Mouse (Mus musculus) spleen, adult 18-20 months (tissue): ENCODE measurements around the gene Vps26c.
"Not testable (repeated sequence)": the region's sequence is repeated elsewhere in the genome, so short reads cannot be mapped to it uniquely, and the experiment has no call there.

Source experiments
- DNase-seq, 2 experiments: peaks; one replicate each; pipeline ENCODE4 v3.0.0; 2022; ENCODE audit warnings: mixed read lengths in 2 of 2

Gene Vps26c

DNA sequence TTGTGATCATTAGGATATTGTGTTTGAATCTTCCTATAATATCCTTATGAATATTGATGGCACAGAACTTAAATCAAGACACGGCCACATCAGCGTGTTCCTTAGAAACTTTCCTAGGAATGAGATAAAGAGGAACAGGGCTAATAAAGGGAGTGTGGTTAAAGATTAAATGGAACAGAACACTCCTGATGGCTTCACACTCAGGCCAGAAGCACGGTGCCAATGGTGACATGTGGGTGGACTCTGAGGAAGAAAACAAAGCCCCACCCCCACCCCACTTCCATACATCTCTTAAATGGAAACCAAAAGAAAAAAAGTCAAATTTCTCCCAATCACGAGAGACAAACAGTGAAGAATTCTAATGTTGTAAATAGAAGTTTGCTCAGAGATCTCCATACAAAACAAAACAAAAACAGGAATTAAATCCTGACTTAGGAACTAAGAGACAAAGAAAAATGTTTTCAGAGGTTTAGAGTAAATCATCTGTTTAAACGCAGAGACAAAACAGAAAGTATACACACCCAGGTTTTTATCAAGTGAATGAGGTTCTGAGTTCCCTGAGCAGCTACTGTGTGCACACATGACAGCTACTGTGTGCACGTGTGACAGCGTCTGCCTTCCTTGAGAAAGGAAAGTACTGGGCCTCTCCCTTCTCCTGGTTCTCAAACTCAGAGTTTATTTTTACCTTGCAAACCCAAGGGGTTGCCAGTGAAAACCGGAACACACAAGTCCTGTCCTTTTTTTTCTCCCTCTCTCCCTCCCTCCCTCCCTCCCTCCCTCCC, 19.3 kb upstream of the Vps26c start:
- DNase-seq = no peak

- DNase-seq = no peak
Measured at GRCm38 (mm10) chr16:94544540-94545105, 18.0 kb upstream of the Vps26c start.

GRCm38 (mm10) chr16:94542898-94543297, 16.3 kb upstream of the Vps26c start:
- no peak for DNase-seq

DNA sequence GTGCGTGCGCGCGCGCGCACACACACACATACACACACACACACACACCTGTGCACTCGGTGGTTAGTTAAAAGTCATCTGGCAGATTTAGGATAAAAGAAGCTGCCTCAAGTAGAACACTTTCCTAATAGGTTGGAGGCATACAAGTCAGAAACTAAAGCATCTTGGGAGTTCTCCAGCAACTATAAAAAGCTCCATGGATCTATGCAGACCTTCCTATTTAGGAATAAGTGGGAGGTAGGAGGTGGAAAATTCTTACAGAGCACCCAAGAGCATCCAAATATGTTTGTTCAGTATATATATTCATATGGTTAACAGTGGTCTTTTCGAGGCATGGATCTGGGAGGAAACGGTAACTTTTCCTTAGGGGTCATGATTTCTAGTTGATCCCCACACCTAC, 13.5 kb upstream of the Vps26c start:
- no peak for DNase-seq

GRCm38 (mm10) chr16:94537159-94537527, 10.5 kb upstream of the Vps26c start:
- no peak for DNase-seq

DNA sequence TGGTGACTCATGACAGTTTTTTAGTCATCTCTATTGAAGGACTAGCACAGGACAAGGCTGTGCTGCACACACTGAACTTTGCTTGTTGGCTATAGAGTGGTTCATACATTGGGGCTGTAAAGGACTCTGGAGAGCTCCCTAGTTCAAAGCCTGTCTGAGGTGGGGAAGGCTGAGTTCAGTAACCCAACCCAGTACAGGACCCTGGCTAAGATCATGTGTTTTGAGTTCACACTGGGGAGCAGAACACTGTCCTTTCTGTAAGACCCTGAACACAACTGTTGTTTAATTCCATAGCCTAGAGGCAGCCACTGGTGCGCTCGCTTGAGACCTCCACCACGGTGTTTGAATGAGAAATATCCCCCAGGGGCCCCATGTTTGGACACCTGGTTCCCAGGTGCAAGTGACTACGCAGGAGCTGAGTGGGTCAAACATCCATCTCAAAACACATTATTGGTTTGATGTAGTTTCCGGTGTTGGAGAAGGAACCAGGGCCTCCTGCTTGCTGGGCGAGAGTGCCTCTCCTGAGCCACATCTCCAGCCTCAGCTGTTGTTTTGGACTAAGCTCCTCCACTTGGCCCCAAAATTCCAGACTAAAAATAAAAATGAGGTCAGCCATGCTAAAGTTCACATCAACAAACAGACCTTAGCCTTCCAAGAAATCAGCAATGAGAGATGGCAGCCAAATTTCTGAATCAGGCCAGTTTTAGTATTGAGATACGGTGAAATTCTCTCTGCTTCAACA, 10.0 kb upstream of the Vps26c start:
- no peak for DNase-seq

DNA sequence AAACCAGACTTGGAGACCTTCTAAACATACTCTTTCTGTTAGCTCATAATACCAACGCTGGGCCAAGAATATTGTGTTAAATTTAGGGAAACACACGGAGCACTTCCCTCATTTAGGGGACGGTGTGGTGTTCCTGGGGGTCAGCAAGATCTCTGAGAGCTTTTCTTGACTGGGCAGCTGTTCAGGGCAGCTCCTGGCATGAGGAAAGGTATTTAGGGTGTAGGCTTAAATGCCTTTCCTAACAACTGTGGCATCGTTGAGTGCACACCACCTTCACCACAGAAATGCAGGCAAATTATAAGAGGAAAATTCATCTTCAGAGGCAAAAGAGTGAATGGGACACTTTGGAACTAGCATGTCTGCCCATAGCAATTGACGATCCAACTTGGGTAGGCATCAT, 9.1 kb upstream of the Vps26c start:
- no peak for DNase-seq

- no peak for DNase-seq
Measured at GRCm38 (mm10) chr16:94533679-94534078, 7.0 kb upstream of the Vps26c start.

DNA sequence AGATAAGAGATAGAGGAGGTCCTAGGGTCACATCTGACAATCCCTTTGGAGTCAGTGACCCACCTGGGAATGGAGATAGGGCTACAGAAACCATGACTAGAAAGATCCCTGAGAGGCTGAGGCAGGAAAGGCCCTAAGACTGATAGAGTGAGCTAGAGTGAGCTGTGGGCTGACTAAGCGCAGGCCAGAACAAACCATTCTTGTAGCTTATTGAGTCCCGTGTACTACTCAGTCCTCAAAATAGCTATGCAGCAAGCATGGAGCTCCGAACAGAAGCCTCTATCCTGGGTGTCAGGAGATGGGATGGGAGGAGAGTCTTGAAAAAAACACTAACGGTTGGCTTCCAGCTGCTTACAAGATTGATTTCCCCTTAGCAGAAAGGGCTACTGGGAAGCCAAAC, 4.6 kb upstream of the Vps26c start:
- no peak for DNase-seq

DNA sequence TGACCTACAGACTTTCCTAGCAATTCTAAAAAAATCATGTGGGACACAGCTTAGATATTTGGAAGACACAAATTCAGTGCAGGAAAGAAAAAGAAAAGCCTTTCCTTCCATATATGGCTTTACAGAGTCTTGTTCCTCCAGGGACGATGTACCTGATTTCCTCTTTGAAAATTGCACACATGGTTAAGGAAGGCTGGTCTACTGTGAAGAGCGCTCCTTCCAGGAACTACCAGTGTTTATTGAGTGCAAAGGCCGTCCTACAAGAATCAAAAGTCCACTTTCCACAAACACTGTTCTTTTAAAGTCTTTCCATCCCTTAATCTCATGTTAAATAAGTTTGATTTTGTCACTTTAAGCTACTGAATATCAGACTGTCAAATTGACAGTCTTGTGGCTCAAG, 916 bp upstream of the Vps26c start:
- DNase-seq = no peak

DNA sequence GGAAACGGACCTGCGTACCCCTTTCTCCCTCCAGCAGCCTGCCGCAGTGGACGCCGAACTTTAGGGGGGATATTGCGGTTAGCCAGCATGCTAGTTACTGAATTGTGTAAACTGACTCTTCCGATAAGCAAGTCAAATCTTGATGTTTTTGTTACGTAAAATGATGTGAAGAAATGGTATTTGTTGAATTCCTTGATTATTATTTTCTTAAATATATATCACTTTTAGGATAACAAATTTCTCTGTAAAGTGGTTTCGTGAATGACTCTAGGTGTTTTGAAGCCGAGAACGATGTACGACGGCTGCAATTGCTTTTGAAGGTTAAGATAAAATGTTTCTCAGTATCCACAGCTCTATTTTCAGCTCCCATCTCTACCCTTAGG, 513 bp upstream of the Vps26c start:
- no peak for DNase-seq

DNA sequence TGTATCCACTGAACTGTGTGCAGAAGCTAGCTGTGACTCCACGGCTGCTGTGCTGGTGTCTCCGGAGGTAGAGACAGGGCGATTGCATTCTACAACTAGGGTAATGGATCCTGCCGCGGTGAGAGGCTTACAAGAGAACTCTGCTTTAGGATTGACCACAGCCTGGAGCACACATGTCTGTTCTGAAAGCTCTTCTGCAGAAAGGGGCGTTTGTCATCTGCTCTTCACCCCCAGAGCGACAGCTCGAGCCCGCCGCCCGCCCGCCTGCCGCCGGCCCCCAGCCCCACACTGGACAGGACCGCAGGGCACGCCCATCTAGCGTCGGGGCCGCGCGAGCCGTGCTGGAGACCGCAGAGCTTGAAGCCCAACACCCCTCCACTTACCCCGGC, 681 bp downstream of the Vps26c start:
- DNase-seq = no peak

DNA sequence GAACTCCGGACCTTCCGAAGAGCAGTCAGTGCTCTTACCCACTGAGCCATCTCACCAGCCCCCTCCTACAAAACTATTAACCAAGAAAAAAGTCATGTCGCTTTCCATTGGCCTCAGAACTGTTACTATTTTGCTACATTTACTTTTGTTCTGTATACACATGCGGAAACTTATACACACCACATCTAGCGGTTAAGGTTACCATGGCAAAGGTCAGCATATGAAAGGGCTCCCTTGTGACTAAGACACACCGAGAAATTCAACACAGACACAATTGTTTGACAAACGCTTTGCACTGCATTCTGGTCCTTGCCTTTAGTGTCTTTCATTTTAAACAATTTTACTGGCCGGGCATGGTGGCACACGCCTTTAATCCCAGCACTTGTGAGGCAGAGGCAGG, 1.9 kb downstream of the Vps26c start:
- no peak for DNase-seq

GRCm38 (mm10) chr16:94523594-94524377, 2.8 kb downstream of the Vps26c start:
- DNase-seq = no peak

GRCm38 (mm10) chr16:94519028-94519427, 7.6 kb downstream of the Vps26c start:
- DNase-seq = peak in 1 of 2 experiments; percentile 18

DNA sequence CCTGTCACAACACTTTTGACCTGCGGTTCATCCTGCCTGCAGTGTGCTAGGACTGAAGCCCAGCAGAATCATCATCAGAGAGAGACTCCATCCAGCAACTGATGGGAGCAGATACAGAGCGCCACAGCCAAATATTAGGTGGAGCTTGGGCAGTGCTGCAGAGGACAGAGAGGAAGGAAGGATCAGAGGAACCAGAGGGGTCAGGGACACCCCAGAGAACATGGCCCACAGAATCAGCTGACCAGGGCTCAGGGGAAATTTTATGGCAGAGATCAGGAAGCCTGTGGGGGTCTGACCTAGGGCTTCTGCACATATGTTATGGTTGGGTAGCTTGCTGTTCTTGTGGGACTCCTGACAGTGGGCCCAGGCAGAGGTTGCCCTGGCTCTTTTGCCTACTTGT, 9.0 kb downstream of the Vps26c start:
- no peak for DNase-seq

GRCm38 (mm10) chr16:94509983-94510382, 16.6 kb downstream of the Vps26c start:
- DNase-seq = no peak

- DNase-seq = no peak
Measured at GRCm38 (mm10) chr16:94508769-94509168, 17.9 kb downstream of the Vps26c start.

GRCm38 (mm10) chr16:94507071-94507470, 19.6 kb downstream of the Vps26c start:
- DNase-seq = no peak

DNA sequence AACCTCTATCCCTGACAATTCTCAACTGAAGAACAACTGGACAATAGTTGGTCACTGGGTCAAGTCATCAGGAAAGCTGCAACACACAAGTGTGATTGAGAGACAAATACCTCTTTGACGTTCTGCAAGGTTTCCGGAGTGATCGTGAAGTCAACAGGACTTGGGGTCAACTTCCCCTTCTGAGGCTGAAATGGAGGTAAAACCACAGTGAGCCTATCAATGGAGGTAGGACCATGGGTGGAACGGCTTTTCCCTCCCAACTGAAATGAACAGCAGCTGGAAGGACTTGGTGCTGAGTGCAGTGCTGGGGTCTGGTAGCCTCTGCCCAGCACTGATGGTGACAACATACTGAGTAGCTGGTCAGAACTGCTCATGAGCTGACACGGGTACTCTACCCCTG, 22.4 kb downstream of the Vps26c start:
- DNase-seq = no peak

DNA sequence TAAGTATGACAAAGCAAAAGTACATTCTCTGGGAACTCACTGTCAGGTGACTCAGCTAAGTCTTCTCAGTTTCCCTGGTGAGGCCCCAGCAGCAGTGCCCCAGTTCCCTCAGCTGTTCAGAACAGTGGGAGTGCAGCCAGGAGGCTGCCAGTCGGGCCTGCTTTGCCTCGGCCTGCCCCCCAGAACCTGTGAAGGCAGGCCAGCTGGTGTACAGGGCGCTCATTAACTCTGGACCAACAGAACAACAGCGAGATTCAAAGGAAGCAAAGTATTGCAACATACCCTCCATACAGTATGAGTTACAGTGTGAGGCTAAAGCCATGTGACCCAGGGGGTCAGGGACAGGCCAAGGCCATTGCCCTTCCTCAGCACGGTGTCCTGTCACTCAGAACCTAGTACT, 28.7 kb downstream of the Vps26c start:
- no peak for DNase-seq

DNA sequence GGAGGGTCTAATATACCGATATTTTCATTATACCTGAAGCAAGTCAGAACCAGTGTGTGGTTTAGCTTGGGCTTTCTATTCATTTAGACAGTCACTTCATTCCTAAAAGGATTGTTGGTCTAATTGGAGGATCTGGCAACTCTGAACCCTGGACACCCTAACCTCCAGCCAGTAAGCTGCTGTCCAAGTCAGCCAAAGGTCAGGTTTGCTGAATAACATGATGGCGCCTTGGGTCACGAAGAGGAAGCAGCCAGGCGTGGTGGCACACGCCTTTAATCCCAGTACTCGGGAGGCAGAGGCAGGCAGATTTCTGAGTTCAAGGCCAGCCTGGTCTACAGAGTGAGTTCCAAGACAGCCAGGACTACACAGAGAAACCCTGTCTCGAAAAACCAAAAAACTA, 29.5 kb downstream of the Vps26c start:
- not testable (repeated sequence) for DNase-seq

- DNase-seq = no peak
Measured at GRCm38 (mm10) chr16:94489326-94489725, 37.3 kb downstream of the Vps26c start.
